Mouse (Mus musculus): ENCODE data around the gene Ttll11.

Ttll11 gene

GRCm38 (mm10) chr2:35894512-35894911, 85.2 kb downstream of the Ttll11 start:
- no peak for TF ChIP-seq GATA4 (IDR thresholded peaks at IDR 0.05; ENCODE audit: insufficient replicate concordance, low read length)

- no peak for TF ChIP-seq GATA4 (IDR thresholded peaks at IDR 0.05; ENCODE audit: insufficient replicate concordance, low read length)
Observed at GRCm38 (mm10) chr2:35890635-35891034, 89.1 kb downstream of the Ttll11 start.

- TF ChIP-seq GATA4 (IDR thresholded peaks at IDR 0.05; ENCODE audit: insufficient replicate concordance, low read length), result no peak
Observed at GRCm38 (mm10) chr2:35889776-35890175, 89.9 kb downstream of the Ttll11 start.

- no peak for TF ChIP-seq GATA4 (IDR thresholded peaks at IDR 0.05; ENCODE audit: insufficient replicate concordance, low read length)
Observed at GRCm38 (mm10) chr2:35884296-35884695, 95.4 kb downstream of the Ttll11 start.

- no peak for TF ChIP-seq GATA4 (IDR thresholded peaks at IDR 0.05; ENCODE audit: insufficient replicate concordance, low read length)
Observed at GRCm38 (mm10) chr2:35882336-35882987, 97.3 kb downstream of the Ttll11 start.

GRCm38 (mm10) chr2:35881896-35882295, 97.8 kb downstream of the Ttll11 start:
- TF ChIP-seq GATA4 (IDR thresholded peaks at IDR 0.05; ENCODE audit: insufficient replicate concordance, low read length), result no peak; the same call in 1 of the 2 replicates

- TF ChIP-seq GATA4 (IDR thresholded peaks at IDR 0.05; ENCODE audit: insufficient replicate concordance, low read length), result no peak
Observed at GRCm38 (mm10) chr2:35880362-35880761, 99.4 kb downstream of the Ttll11 start.

GRCm38 (mm10) chr2:35879887-35880286, 99.8 kb downstream of the Ttll11 start:
- TF ChIP-seq GATA4 (IDR thresholded peaks at IDR 0.05; ENCODE audit: insufficient replicate concordance, low read length), result no peak

- no peak for TF ChIP-seq GATA4 (IDR thresholded peaks at IDR 0.05; ENCODE audit: insufficient replicate concordance, low read length)
Observed at GRCm38 (mm10) chr2:35878506-35878905, 101.2 kb downstream of the Ttll11 start.

- no peak for TF ChIP-seq GATA4 (IDR thresholded peaks at IDR 0.05; ENCODE audit: insufficient replicate concordance, low read length)
Observed at GRCm38 (mm10) chr2:35875572-35875971, 104.1 kb downstream of the Ttll11 start.

GRCm38 (mm10) chr2:35874421-35874820, 105.3 kb downstream of the Ttll11 start:
- no peak for TF ChIP-seq GATA4 (IDR thresholded peaks at IDR 0.05; ENCODE audit: insufficient replicate concordance, low read length)

- TF ChIP-seq GATA4 (IDR thresholded peaks at IDR 0.05; ENCODE audit: insufficient replicate concordance, low read length), result no peak
Observed at GRCm38 (mm10) chr2:35869165-35869564, 110.5 kb downstream of the Ttll11 start.

GRCm38 (mm10) chr2:35863284-35863683, 116.4 kb downstream of the Ttll11 start:
- TF ChIP-seq GATA4 (IDR thresholded peaks at IDR 0.05; ENCODE audit: insufficient replicate concordance, low read length), result no peak

GRCm38 (mm10) chr2:35861185-35861584, 118.5 kb downstream of the Ttll11 start:
- no peak for TF ChIP-seq GATA4 (IDR thresholded peaks at IDR 0.05; ENCODE audit: insufficient replicate concordance, low read length)

- TF ChIP-seq GATA4 (IDR thresholded peaks at IDR 0.05; ENCODE audit: insufficient replicate concordance, low read length), result no peak
Observed at GRCm38 (mm10) chr2:35860394-35860744, 119.3 kb downstream of the Ttll11 start.

GRCm38 (mm10) chr2:35859708-35860393, 119.9 kb downstream of the Ttll11 start:
- TF ChIP-seq GATA4 (IDR thresholded peaks at IDR 0.05; ENCODE audit: insufficient replicate concordance, low read length), result no peak

GRCm38 (mm10) chr2:35858281-35858680, 121.4 kb downstream of the Ttll11 start:
- TF ChIP-seq GATA4 (IDR thresholded peaks at IDR 0.05; ENCODE audit: insufficient replicate concordance, low read length), result no peak

Data from liver, adult (tissue).